Mouse (Mus musculus) stomach, embryonic 14.5 days (tissue): ENCODE results near the gene Rbpj. TPM values are rescaled to one million over a fixed set of nuclear protein-coding genes. Genes with fewer than 3 reads are reported as not detected.
A peak's percentile ranks its signal among the peaks of the same experiment; 100 is the strongest.

ENCODE experiments used
- ATAC-seq: fragments of 200-750 bp; cut with Nextera tagmentation; 2 replicates; pipeline ENCODE4 v1.8.0; 2017; ENCODE audit warnings: low read depth, moderate TSS enrichment; ENCODE audit not compliant: insufficient number of reproducible peaks, insufficient read depth, low FRiP score
- H3K27ac ChIP-seq: fragments of 300-500 bp; sonication (generic); 2 replicates; pipeline ENCODE4 v1.5.1; 2014; ENCODE audit warnings: mild to moderate bottlenecking, low read length, moderate library complexity, mixed read lengths
- H3K27me3 ChIP-seq: fragments of 300-500 bp; sonication (generic); 2 replicates; pipeline ENCODE4 v1.6.1; 2014; ENCODE audit warnings: low read length, control low read depth, mixed read lengths; ENCODE audit not compliant: control insufficient read depth, insufficient read depth
- H3K36me3 ChIP-seq: fragments of 300-500 bp; sonication (generic); 2 replicates; pipeline ENCODE4 v1.6.1; 2014; ENCODE audit warnings: mild to moderate bottlenecking, control low read depth, low read length, moderate library complexity, mixed read lengths; ENCODE audit not compliant: control insufficient read depth, insufficient read depth
- H3K4me1 ChIP-seq: fragments of 300-500 bp; sonication (generic); 2 replicates; pipeline ENCODE4 v1.6.1; 2014; ENCODE audit warnings: low read length, control low read depth, mixed read lengths; ENCODE audit not compliant: control insufficient read depth, insufficient read depth
- H3K4me2 ChIP-seq: fragments of 300-500 bp; sonication (generic); replicated peaks from 2 replicates; pipeline ENCODE4 v1.6.1; 2014; ENCODE audit warnings: low read depth, low read length, control low read depth
- H3K4me3 ChIP-seq: fragments of 300-500 bp; sonication (generic); 2 replicates; pipeline ENCODE4 v1.5.1; 2014; ENCODE audit warnings: low read depth, low read length, control low read depth
- H3K9ac ChIP-seq: fragments of 300-500 bp; sonication (generic); replicated peaks from 2 replicates; pipeline ENCODE4 v1.6.1; 2014; ENCODE audit warnings: low read depth, mild to moderate bottlenecking, control low read depth, low read length, moderate library complexity, mixed read lengths
- H3K9me3 ChIP-seq: fragments of 300-500 bp; sonication (generic); 2 replicates; pipeline ENCODE4 v1.6.1; 2016; ENCODE audit warnings: low read depth, low read length, control low read depth; ENCODE audit not compliant: control insufficient read depth
- WGBS: fragments of 180-500 bp; shearing (Covaris S2); extraction: QIAGEN DNeasy Blood & Tissue Kit; methylation state at CpG from one replicate; pipeline ENCODE4 v1.1.7; 2014; 5-methylcytosine and 5-hydroxymethylcytosine counted together
- polyA plus RNA-seq: library from polyadenylated mRNA; unstranded; fragments of >200 nt; fragmentation: Nextera tagmentation; extraction: Ambion mirVana; gene quantifications from 2 replicates; pipeline ENCODE4 v1.2.1, GENCODE M21; 2014

Gene Rbpj
- polyA plus RNA-seq, 1 experiment from 2014 or later = 42.4 TPM

DNA sequence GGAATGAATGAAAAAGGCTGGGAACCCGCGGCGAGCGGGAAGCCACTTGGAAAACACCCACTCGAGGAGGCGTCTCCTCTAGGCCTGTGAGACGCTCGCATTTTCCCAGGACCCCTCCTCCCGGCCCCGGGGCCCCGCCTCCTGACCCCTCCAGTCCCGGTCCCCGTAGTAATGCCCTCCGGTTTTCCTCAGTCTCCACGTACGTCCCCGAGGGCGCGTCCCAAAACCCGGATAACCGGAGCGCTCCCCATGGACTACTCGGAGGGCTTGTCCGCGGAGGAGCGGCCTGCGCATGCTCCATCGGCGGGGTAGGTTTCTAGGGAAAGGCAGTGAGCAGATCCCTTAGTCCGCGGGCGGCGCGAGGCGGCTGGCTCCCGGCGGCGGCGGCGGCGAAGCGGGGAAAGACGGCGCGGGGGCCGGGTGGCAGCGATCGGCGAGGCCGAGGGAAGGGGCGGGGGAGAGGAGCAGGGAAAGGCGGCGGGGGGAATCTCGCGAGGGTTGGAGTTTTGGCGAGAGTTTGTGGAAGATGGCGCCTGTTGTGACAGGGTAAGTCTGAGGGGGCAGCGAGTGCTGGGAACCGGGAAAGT lies 124.3 kb downstream of the Rbpj start:
- H3K4me3 ChIP-seq = peak overlapping the region; percentile 84
- WGBS = under 1% methylated on average over 51 of the region's 59 CpGs
- H3K9ac ChIP-seq = peak overlapping the region; percentile 95
- H3K36me3 ChIP-seq = no peaks in the 10 kb centered on the region
- peaks cover 18% of the 10 kb centered on the region; the same call in 1 of the 2 replicates for H3K4me1 ChIP-seq
- no peaks in the 10 kb centered on the region for H3K9me3 ChIP-seq
- H3K27me3 ChIP-seq = no peaks in the 10 kb centered on the region
- peak overlapping the region; percentile 99 for H3K27ac ChIP-seq
- peak overlapping the region; percentile 90 for H3K4me2 ChIP-seq
- peak; percentile 88 for ATAC-seq

DNA sequence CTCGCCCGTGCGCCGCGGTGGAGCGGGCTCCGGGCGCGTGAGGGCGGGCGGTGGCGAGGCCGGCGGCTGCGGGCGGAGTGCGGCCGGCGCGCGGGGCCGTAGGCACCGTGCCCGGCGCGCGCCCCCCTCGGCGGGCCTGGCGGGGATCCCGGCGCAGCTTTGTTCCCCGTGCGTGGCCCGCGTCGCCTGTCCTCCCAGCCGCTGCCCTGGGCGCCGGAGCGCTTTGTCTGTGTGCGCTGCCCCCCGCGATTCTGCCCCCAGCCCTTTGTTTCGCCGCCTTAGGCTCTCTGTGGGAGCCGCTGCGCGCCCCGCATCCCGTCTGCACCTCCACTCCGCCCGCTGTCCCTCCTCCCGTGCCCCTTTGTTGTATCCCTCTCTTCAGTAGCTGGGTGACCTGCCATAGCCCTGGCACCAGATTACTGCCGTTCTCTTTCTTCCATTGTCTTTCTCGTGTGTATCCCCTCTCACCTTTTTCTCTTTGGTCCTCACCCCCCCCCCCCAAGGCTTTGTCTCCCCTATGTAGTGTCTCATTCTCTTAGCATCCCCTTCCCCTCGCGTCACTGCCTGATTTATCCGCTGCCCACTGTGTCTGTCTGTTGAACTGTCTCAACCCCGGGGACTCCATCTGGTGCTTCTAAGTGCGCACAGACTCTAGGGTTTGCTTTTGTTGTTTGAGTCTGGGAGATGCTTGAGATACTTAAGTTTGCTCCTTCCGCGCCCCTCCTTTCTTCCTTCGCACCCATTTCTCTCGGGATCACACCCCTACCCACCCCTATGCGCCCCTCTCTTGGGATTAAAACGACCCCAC lies 125.1 kb downstream of the Rbpj start:
- Histone ChIP-seq H3K4me2 (peak overlapping the region; percentile 79), H3K27me3 (no peaks in the 10 kb centered on the region), H3K4me3 (peak overlapping the region; percentile 84), H3K9me3 (no peaks in the 10 kb centered on the region), H3K9ac (peak overlapping the region; percentile 95), H3K36me3 (no peaks in the 10 kb centered on the region), H3K27ac (peak overlapping the region; percentile 85), H3K4me1 (peaks cover 18% of the 10 kb centered on the region; the same call in 1 of the 2 replicates)
- ATAC-seq = no peak
- WGBS = under 1% methylated on average over 46 of the region's 67 CpGs

GRCm38 (mm10) chr5:53591683-53592050 lies 125.7 kb downstream of the Rbpj start:
- WGBS = 3% methylated on average over 8 of the region's 8 CpGs

GRCm38 (mm10) chr5:53593080-53593688 lies 127.2 kb downstream of the Rbpj start:
- Histone ChIP-seq H3K36me3 (no peaks in the 10 kb centered on the region), H3K4me2 (no peak overlapping the region), H3K4me3 (no peak overlapping the region), H3K9me3 (no peaks in the 10 kb centered on the region), H3K27ac (no peak overlapping the region), H3K27me3 (no peaks in the 10 kb centered on the region), H3K9ac (no peak overlapping the region), H3K4me1 (peaks cover 18% of the 10 kb centered on the region; the same call in 1 of the 2 replicates)
- ATAC-seq = no peak
- WGBS = 58% methylated on average over 5 of the region's 5 CpGs

More at GRCm38 (mm10) chr5:53591683-53592050, 125.7 kb downstream of the Rbpj start:
- peak overlapping the region; percentile 79 for H3K4me2 ChIP-seq
- no peaks in the 10 kb centered on the region for H3K9me3 ChIP-seq
- H3K4me1 ChIP-seq = peaks cover 18% of the 10 kb centered on the region; the same call in 1 of the 2 replicates
- H3K27me3 ChIP-seq = no peaks in the 10 kb centered on the region
- H3K27ac ChIP-seq = no peak overlapping the region; the same call in 1 of the 2 replicates
- H3K4me3 ChIP-seq = peak overlapping the region; percentile 84
- no peaks in the 10 kb centered on the region for H3K36me3 ChIP-seq
- ATAC-seq = no peak
- H3K9ac ChIP-seq = peak overlapping the region; percentile 95

GRCm38 (mm10) chr5:53594274-53594673 lies 128.3 kb downstream of the Rbpj start:
- Histone ChIP-seq H3K36me3 (no peaks in the 10 kb centered on the region), H3K9ac (no peak overlapping the region), H3K27me3 (no peaks in the 10 kb centered on the region), H3K9me3 (no peaks in the 10 kb centered on the region), H3K4me3 (no peak overlapping the region), H3K4me2 (no peak overlapping the region), H3K4me1 (peaks cover 18% of the 10 kb centered on the region; the same call in 1 of the 2 replicates), H3K27ac (no peak overlapping the region)
- 39% methylated on average over 4 of the region's 4 CpGs for WGBS
- ATAC-seq = no peak

DNA sequence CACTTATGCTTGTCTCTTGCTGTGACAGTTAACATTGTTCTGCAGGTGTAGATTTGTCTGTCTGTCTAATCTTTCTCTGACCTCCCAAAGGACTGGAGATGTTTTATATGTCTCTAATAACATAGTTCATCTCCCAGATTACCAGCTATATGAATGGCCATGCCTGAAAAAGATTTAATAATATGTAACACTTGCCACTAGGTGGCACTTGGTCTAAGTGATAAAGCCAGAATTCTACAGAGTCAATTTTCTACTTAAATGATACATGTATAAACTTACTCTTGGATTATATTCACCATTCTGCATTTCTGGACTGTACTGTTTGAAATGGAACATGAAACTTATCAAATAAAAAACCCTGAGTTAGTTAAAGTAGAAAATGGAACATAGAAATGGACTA lies 132.6 kb downstream of the Rbpj start:
- Histone ChIP-seq H3K27ac (no peak overlapping the region), H3K4me1 (peaks cover 9% of the 10 kb centered on the region; the same call in 1 of the 2 replicates), H3K36me3 (no peaks in the 10 kb centered on the region), H3K4me2 (no peak overlapping the region), H3K27me3 (no peaks in the 10 kb centered on the region), H3K9me3 (no peaks in the 10 kb centered on the region), H3K9ac (no peak overlapping the region), H3K4me3 (no peak overlapping the region)
- no peak for ATAC-seq

- Histone ChIP-seq H3K9ac (no peak overlapping the region), H3K27ac (no peak overlapping the region), H3K4me2 (no peak overlapping the region), H3K4me1 (peaks cover 7% of the 10 kb centered on the region; the same call in 1 of the 2 replicates), H3K4me3 (no peak overlapping the region), H3K27me3 (no peaks in the 10 kb centered on the region), H3K9me3 (no peaks in the 10 kb centered on the region), H3K36me3 (no peaks in the 10 kb centered on the region)
- WGBS = 90% methylated on average over 1 of the region's 1 CpGs
- no peak for ATAC-seq
These were observed 133.2 kb downstream of the Rbpj start for GRCm38 (mm10) chr5:53599116-53599515.

GRCm38 (mm10) chr5:53602194-53602593 lies 136.2 kb downstream of the Rbpj start:
- Histone ChIP-seq H3K27ac (no peak overlapping the region), H3K36me3 (no peaks in the 10 kb centered on the region), H3K27me3 (no peaks in the 10 kb centered on the region), H3K4me2 (no peak overlapping the region), H3K9me3 (no peaks in the 10 kb centered on the region), H3K9ac (no peak overlapping the region), H3K4me3 (no peak overlapping the region), H3K4me1 (0 out of 2 replicates have a peak, but pooled peaks cover 5% of the 10 kb centered on the region)
- WGBS = 90% methylated on average over 8 of the region's 8 CpGs
- ATAC-seq = no peak
